Mouse (Mus musculus) CD4-positive naive resting alpha-beta T cell, adult 76 days (primary cell): ENCODE results near the gene Adamts6. TPM values are rescaled to one million over a fixed set of nuclear protein-coding genes. Genes with fewer than 3 reads are reported as not detected.

ENCODE experiments used
- total RNA-seq: library from RNA; stranded (reverse); gene quantifications from one replicate; pipeline ENCODE4 v1.2.4, GENCODE M21; 2023

Gene Adamts6
- total RNA-seq: 20.9 TPM

GRCm38 (mm10) chr13:104287366-104288225 is at the start of gene Adamts6:
Adamts6 (plus strand) TSS chr13:104287835.

Other genes with a start within 250 kb of the Adamts6 start
- gene Nln, start 178.2 kb upstream of the Adamts6 start, total RNA-seq: 12.5 TPM
- 2.4 TPM for gene Sgtb, start 178.1 kb upstream of the Adamts6 start, total RNA-seq
- gene Trappc13, start 109.4 kb upstream of the Adamts6 start, total RNA-seq: 20.5 TPM
- gene Trim23, start 109.0 kb upstream of the Adamts6 start, total RNA-seq: 14.5 TPM
- 2.9 TPM for gene Cenpk, start 59.2 kb upstream of the Adamts6 start, total RNA-seq
- gene Ppwd1, start 59.0 kb upstream of the Adamts6 start, total RNA-seq: 25.9 TPM